Mouse (Mus musculus) ES-Bruce4 (cell line): ENCODE measurements around the gene Rhobtb1. TPM values are rescaled to one million over a fixed set of nuclear protein-coding genes. Genes with fewer than 3 reads are reported as not detected.

Source experiments
- H3K27ac ChIP-seq: 2 replicates; pipeline ENCODE4 v1.5.1; 2012; ENCODE audit warnings: low read length, inconsistent platforms; ENCODE audit not compliant: insufficient read depth
- H3K27me3 ChIP-seq: 2 replicates; pipeline ENCODE4 v1.6.1; 2012; ENCODE audit warnings: mild to moderate bottlenecking, low read length, inconsistent platforms; ENCODE audit not compliant: control insufficient read depth, poor library complexity, insufficient read depth, severe bottlenecking
- H3K36me3 ChIP-seq: 2 replicates; pipeline ENCODE4 v1.6.1; 2012; ENCODE audit warnings: inconsistent platforms, mild to moderate bottlenecking, low read length, moderate library complexity; ENCODE audit not compliant: control insufficient read depth, poor library complexity, insufficient read depth, severe bottlenecking
- H3K4me1 ChIP-seq: one replicate; pipeline ENCODE4 v1.8.1; 2011; ENCODE audit warnings: low read length; ENCODE audit not compliant: control insufficient read depth, insufficient read depth
- H3K4me3 ChIP-seq: 2 replicates; pipeline ENCODE4 v1.5.1; 2011; ENCODE audit warnings: low read depth, mild to moderate bottlenecking, low read length
- H3K9ac ChIP-seq: 2 replicates; pipeline ENCODE4 v1.6.1; 2012; ENCODE audit warnings: low read depth, mild to moderate bottlenecking, inconsistent platforms; ENCODE audit not compliant: poor library complexity, severe bottlenecking
- H3K9me3 ChIP-seq: replicated peaks from 2 replicates; pipeline ENCODE4 v1.6.1; 2012; ENCODE audit warnings: mild to moderate bottlenecking, low read length, inconsistent platforms; ENCODE audit not compliant: control insufficient read depth, poor library complexity, insufficient read depth, severe bottlenecking
- CTCF ChIP-seq: IDR thresholded peaks from one replicate; pipeline ENCODE4 v1.8.1; 2011; ENCODE audit warnings: low read depth, low read length
- EP300 ChIP-seq: IDR thresholded peaks from 2 replicates; pipeline ENCODE4 v1.6.1; 2011; ENCODE audit warnings: low read depth, low read length; ENCODE audit not compliant: insufficient read depth
- POLR2A ChIP-seq: IDR thresholded peaks from one replicate; pipeline ENCODE4 v1.8.1; 2011; ENCODE audit warnings: low read length; ENCODE audit not compliant: insufficient read depth
- polyA plus RNA-seq: library from polyadenylated mRNA; stranded (reverse); fragments of >200 nt; gene quantifications from 2 replicates; pipeline ENCODE4 v1.2.4, GENCODE M21; 2011; ENCODE audit warnings: low read depth; ENCODE audit not compliant: missing spikeins, insufficient read depth, insufficient read length

The Rhobtb1 gene
- polyA plus RNA-seq, 1 experiment, result 2.9 TPM

DNA sequence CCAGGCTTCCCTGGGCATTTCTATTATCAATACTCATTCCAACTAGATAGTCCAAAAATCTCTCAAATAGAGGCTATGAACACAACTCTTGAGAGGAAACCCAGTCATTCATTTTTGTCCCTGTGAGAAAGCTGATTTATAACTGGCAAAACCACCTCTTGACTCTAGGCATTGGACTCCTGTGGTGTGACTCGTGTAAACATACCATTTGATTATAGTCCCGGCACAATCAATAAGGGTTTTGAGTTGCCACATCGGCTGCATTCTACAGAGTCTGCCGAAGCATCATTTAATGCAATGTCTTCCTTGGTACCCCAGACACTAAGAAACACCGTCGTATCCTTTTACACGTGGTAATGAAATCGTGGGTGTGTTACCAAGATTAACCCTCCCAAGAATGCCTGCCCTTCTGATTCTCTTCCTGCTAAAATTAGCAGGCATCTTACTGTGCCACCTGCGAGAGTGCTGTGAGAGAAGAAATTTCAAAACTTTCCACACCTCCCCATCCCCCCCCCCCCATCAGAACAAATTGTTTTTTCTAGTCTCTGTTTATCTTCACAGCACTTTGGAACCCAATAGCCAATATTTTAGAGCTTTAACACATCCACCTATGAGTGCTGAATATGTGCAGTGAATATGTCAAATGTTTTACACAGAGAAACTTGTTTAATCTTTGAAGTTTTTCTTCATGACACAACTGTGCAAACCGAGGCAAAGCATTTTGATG, 39.4 kb downstream of the Rhobtb1 start:
- TF ChIP-seq CTCF (no peak), EP300 (no peak), POLR2A (no peak)
- H3K27me3 ChIP-seq, result no peaks in the 10 kb centered on the region; the same call in 1 of the 2 replicates
- H3K9me3 ChIP-seq, result no peaks in the 10 kb centered on the region
- H3K36me3 ChIP-seq, result no peaks in the 10 kb centered on the region
- no peak overlapping the region for H3K27ac ChIP-seq
- H3K4me3 ChIP-seq, result no peak overlapping the region
- H3K9ac ChIP-seq, result no peak overlapping the region
- no peaks in the 10 kb centered on the region for H3K4me1 ChIP-seq

DNA sequence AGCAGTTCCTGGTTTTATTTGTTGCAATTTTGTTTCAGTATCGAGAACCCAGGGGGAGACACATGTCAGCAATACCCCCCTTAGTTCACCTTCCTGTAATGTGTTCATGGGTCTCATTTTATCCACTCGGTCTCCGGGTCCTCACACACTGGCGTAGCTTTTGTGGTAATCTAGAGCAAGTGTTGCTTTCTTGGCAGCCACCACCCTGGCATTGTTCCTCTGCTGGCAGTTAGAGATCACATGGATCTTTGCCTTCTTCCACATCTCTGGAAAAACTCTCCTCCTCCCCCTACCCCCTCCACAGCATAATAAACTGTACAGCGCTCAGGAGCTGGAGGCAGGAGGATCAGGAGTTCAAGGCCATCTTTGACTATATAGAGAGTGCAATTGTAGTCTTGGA, 41.0 kb downstream of the Rhobtb1 start:
- Histone ChIP-seq H3K9me3 (no peaks in the 10 kb centered on the region), H3K9ac (no peak overlapping the region), H3K4me3 (no peak overlapping the region), H3K27me3 (no peaks in the 10 kb centered on the region; the same call in 1 of the 2 replicates), H3K36me3 (no peaks in the 10 kb centered on the region), H3K27ac (no peak overlapping the region), H3K4me1 (no peaks in the 10 kb centered on the region)
- no peak for TF ChIP-seq EP300
- no peak for TF ChIP-seq POLR2A
- TF ChIP-seq CTCF, result no peak

DNA sequence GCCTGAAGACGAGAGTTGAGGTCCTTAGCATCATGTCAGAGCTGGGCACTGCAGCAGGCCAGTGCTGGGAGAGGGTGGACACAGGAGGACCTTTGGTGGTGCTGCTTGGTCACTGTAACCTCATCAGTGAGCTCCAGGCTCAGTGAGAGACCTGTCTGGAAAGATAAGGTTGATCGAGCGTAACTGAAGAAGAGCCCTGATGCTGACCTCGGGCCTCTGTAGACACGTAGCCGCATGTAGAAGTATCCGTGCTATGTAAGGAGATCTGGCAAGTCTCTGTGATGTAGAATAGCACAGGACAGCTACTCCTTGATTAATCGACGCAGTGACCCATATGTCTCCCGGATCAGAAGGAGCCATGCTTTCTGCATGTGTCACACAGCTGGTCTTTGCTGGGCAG, 42.5 kb downstream of the Rhobtb1 start:
- TF ChIP-seq CTCF, result no peak
- TF ChIP-seq EP300, result no peak
- TF ChIP-seq POLR2A, result no peak
- no peak overlapping the region for H3K4me3 ChIP-seq

DNA sequence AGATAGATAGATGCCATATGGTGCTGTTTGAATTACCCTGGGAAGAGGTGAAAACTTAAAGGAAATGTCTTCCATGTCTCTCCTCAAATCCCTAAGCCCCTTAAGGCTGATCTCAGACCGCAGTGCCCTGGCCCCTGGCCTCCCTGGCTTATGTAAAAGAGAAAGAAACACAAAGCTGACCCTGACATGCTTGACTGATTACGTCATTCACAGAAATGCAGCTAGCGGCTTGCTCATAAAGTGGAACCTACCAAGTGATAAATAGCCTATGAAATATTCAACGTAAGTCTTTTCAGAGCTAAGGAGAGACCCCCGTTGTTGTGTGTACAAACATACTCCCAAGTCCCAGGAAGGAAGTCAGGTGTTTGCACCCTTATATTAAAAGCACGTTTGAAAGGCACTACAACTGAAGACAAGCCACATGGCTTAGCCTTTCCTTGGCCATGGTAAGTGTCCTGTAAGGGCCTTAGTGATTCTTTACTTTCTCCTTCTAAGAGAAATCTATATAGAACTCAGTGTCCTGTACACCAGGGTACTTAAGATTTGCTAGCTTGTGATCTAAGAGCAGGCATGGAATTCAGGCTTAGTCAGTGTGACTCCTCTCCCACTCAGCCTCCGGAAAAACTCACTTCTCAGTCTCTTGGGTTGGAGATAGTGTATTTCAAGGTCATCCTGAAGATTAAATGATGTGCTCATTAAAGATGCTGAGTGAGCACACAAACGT, 53.6 kb downstream of the Rhobtb1 start:
- no peaks in the 10 kb centered on the region for H3K9me3 ChIP-seq

More for the DNA sequence above, 42.5 kb downstream of the Rhobtb1 start:
- Histone ChIP-seq H3K27ac (no peak overlapping the region), H3K27me3 (no peaks in the 10 kb centered on the region; the same call in 1 of the 2 replicates), H3K4me1 (no peaks in the 10 kb centered on the region), H3K36me3 (no peaks in the 10 kb centered on the region), H3K9me3 (no peaks in the 10 kb centered on the region), H3K9ac (no peak overlapping the region)

DNA sequence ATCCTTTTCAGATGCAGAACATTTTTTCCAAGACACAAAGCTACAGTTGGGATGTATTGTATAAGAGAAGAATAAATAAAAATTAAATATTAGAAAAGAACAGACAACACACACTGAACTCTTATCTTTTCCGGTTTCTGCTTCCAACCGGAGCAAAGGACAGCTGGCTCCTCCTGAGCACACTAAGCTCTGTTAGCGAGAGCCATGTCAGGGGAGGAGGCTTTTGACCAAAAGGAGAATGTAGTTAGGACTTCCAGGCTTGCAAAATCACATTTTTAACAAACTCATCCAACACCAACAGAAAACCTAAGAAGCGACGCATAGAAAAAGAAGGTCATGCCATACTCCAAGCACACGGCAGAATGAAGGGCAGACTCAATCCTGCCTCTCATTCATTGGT, 54.8 kb downstream of the Rhobtb1 start:
- no peaks in the 10 kb centered on the region for H3K9me3 ChIP-seq

More for the DNA sequence above, 53.6 kb downstream of the Rhobtb1 start:
- H3K4me3 ChIP-seq, result no peak overlapping the region
- no peaks in the 10 kb centered on the region for H3K4me1 ChIP-seq
- TF ChIP-seq POLR2A, result no peak
- no peak for TF ChIP-seq CTCF
- no peak for TF ChIP-seq EP300
- H3K27me3 ChIP-seq, result no peaks in the 10 kb centered on the region
- H3K36me3 ChIP-seq, result no peaks in the 10 kb centered on the region
- no peak overlapping the region for H3K9ac ChIP-seq
- H3K27ac ChIP-seq, result no peak overlapping the region

DNA sequence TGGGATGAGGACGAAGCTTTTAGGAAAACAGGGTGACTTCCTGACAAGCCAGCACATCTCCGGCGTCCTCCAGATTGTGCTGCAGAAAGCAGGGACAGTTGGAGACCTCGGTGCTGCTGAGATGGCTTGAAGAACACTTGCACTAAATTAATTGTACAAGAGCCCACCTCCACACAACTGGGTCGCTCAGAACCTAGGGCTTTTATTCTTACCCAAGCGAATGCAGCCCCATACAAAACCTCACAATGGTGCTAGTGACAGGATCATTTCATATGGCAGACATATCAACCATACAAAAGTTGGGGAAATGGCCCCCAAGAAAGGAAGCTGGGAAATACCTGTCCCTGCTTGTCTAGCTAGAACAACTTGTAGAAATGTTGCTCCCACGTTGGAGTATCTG, 56.2 kb downstream of the Rhobtb1 start:
- Histone ChIP-seq H3K27ac (no peak overlapping the region), H3K4me1 (no peaks in the 10 kb centered on the region), H3K36me3 (no peaks in the 10 kb centered on the region), H3K4me3 (no peak overlapping the region), H3K9ac (no peak overlapping the region), H3K9me3 (no peaks in the 10 kb centered on the region), H3K27me3 (no peaks in the 10 kb centered on the region)
- TF ChIP-seq POLR2A, result no peak
- TF ChIP-seq EP300, result no peak
- TF ChIP-seq CTCF, result no peak

More for the DNA sequence above, 54.8 kb downstream of the Rhobtb1 start:
- H3K27me3 ChIP-seq, result no peaks in the 10 kb centered on the region
- H3K27ac ChIP-seq, result no peak overlapping the region
- no peak overlapping the region for H3K9ac ChIP-seq
- H3K4me3 ChIP-seq, result no peak overlapping the region
- no peak for TF ChIP-seq EP300
- no peak for TF ChIP-seq POLR2A
- TF ChIP-seq CTCF, result no peak
- no peaks in the 10 kb centered on the region for H3K36me3 ChIP-seq
- no peaks in the 10 kb centered on the region for H3K4me1 ChIP-seq
